Mouse (Mus musculus): Measurements from ENCODE around the gene Col25a1. TPM values are rescaled to one million over a fixed set of nuclear protein-coding genes. Genes with fewer than 3 reads are reported as not detected.
A peak's percentile ranks its signal among the peaks of the same experiment; 100 is the strongest.

Col25a1 gene
- polyA plus RNA-seq, 1 experiment from 2014 or later, result 3.0 TPM

GRCm38 (mm10) chr3:130180181-130180940 lies 49.1 kb downstream of the Col25a1 start:
- Histone ChIP-seq H3K4me3 (ENCODE audit: low read depth, low read length) (peak overlapping the region; percentile 63), H3K4me2 (peak overlapping the region; percentile 100), H3K9me3 (replicated peaks; ENCODE audit: control insufficient read depth, low read length) (no peaks in the 10 kb centered on the region), H3K9ac (ENCODE audit: low read depth, low read length) (peak overlapping the region; percentile 66), H3K36me3 (ENCODE audit: control insufficient read depth, insufficient read depth, low read length) (no peaks in the 10 kb centered on the region), H3K4me1 (ENCODE audit: control insufficient read depth, insufficient read depth, low read length) (no peaks in the 10 kb centered on the region; the same call in 1 of the 2 replicates), H3K27ac (ENCODE audit: low read depth, low read length) (peak overlapping the region; percentile 82), H3K27me3 (ENCODE audit: control insufficient read depth, insufficient read depth, low read length) (peaks cover 5% of the 10 kb centered on the region; the same call in 1 of the 2 replicates)
- under 1% methylated on average over 40 of the region's 40 CpGs for WGBS (ENCODE audit: insufficient replicate concordance)
- ATAC-seq (replicated peaks; ENCODE audit: insufficient number of reproducible peaks, low FRiP score, low TSS enrichment), result peak; percentile 91

- peak; percentile 64 for ATAC-seq (replicated peaks; ENCODE audit: insufficient number of reproducible peaks, low FRiP score, low TSS enrichment)
- Histone ChIP-seq H3K36me3 (ENCODE audit: control insufficient read depth, insufficient read depth, low read length) (no peaks in the 10 kb centered on the region), H3K27ac (ENCODE audit: low read depth, low read length) (no peak overlapping the region), H3K4me3 (ENCODE audit: low read depth, low read length) (peak overlapping the region; percentile 63), H3K27me3 (ENCODE audit: control insufficient read depth, insufficient read depth, low read length) (peaks cover 5% of the 10 kb centered on the region; the same call in 1 of the 2 replicates), H3K4me2 (peak overlapping the region; percentile 100), H3K4me1 (ENCODE audit: control insufficient read depth, insufficient read depth, low read length) (no peaks in the 10 kb centered on the region; the same call in 1 of the 2 replicates), H3K9ac (ENCODE audit: low read depth, low read length) (peak overlapping the region; percentile 66), H3K9me3 (replicated peaks; ENCODE audit: control insufficient read depth, low read length) (no peaks in the 10 kb centered on the region)
- under 1% methylated on average over 40 of the region's 40 CpGs for WGBS (ENCODE audit: insufficient replicate concordance)
Measured at GRCm38 (mm10) chr3:130180964-130181590, 49.8 kb downstream of the Col25a1 start.

DNA sequence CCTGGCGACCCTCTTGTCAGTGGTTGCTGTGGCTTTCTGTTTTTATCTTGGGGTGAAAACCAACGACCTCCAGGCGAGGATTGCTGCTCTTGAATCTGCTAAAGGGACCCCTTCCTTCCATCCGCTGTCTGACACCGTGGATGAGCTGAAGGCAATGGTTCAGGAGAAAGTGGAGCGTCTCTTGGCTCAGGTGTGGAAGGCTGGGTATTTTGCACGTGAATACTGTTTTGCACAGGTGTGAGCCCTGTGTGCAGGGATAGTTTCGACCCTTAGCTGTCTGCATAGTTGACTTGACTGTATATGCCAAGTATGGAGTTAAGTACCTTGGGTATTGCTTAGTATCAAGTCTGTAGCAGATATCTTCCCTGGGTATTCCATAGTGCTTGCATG lies 50.3 kb downstream of the Col25a1 start:
- peak overlapping the region; percentile 66; the same call in 1 of the 2 replicates for H3K9ac ChIP-seq (ENCODE audit: low read depth, low read length)
- peak overlapping the region; percentile 63 for H3K4me3 ChIP-seq (ENCODE audit: low read depth, low read length)
- peak overlapping the region; percentile 100 for H3K4me2 ChIP-seq
- H3K36me3 ChIP-seq (ENCODE audit: control insufficient read depth, insufficient read depth, low read length), result no peaks in the 10 kb centered on the region
- H3K9me3 ChIP-seq (replicated peaks; ENCODE audit: control insufficient read depth, low read length), result no peaks in the 10 kb centered on the region
- H3K27ac ChIP-seq (ENCODE audit: low read depth, low read length), result no peak overlapping the region
- H3K4me1 ChIP-seq (ENCODE audit: control insufficient read depth, insufficient read depth, low read length), result no peaks in the 10 kb centered on the region; the same call in 1 of the 2 replicates
- 16% methylated on average over 8 of the region's 8 CpGs for WGBS (ENCODE audit: insufficient replicate concordance)
- no peak for ATAC-seq (replicated peaks; ENCODE audit: insufficient number of reproducible peaks, low FRiP score, low TSS enrichment)
- H3K27me3 ChIP-seq (ENCODE audit: control insufficient read depth, insufficient read depth, low read length), result peaks cover 5% of the 10 kb centered on the region; the same call in 1 of the 2 replicates

DNA sequence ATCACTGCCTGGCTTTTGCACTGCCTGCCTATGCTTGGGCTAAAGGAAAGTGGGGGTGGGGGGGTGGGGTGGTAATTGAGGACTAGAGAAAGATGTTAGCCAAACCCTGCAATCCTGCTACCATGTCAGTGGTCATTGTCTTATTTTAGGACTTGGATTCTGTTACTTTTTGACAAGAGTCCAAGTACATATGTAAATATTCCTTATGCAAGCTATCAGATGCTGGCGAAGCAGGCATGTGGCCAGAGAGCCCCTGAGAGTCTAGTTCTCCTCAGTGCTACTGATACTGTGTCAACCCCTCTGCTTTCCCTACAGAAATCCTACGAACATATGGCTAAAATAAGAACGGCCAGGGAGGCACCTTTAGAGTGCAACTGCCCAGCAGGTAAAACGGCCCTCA lies 51.1 kb downstream of the Col25a1 start:
- Histone ChIP-seq H3K9ac (ENCODE audit: low read depth, low read length) (no peak overlapping the region), H3K27ac (ENCODE audit: low read depth, low read length) (no peak overlapping the region), H3K9me3 (replicated peaks; ENCODE audit: control insufficient read depth, low read length) (no peaks in the 10 kb centered on the region), H3K4me2 (no peak overlapping the region), H3K4me3 (ENCODE audit: low read depth, low read length) (no peak overlapping the region), H3K36me3 (ENCODE audit: control insufficient read depth, insufficient read depth, low read length) (no peaks in the 10 kb centered on the region), H3K4me1 (ENCODE audit: control insufficient read depth, insufficient read depth, low read length) (no peaks in the 10 kb centered on the region; the same call in 1 of the 2 replicates), H3K27me3 (ENCODE audit: control insufficient read depth, insufficient read depth, low read length) (peaks cover 5% of the 10 kb centered on the region; the same call in 1 of the 2 replicates)
- no peak for ATAC-seq (replicated peaks; ENCODE audit: insufficient number of reproducible peaks, low FRiP score, low TSS enrichment)
- WGBS (ENCODE audit: insufficient replicate concordance), result 65% methylated on average over 4 of the region's 4 CpGs

GRCm38 (mm10) chr3:130185111-130185510 lies 53.8 kb downstream of the Col25a1 start:
- H3K9me3 ChIP-seq (replicated peaks; ENCODE audit: control insufficient read depth, low read length), result no peaks in the 10 kb centered on the region
- peaks cover 5% of the 10 kb centered on the region; the same call in 1 of the 2 replicates for H3K27me3 ChIP-seq (ENCODE audit: control insufficient read depth, insufficient read depth, low read length)
- ATAC-seq (replicated peaks; ENCODE audit: insufficient number of reproducible peaks, low FRiP score, low TSS enrichment), result no peak
- no peak overlapping the region for H3K27ac ChIP-seq (ENCODE audit: low read depth, low read length)
- H3K4me3 ChIP-seq (ENCODE audit: low read depth, low read length), result no peak overlapping the region
- no peak overlapping the region for H3K9ac ChIP-seq (ENCODE audit: low read depth, low read length)
- no peak overlapping the region for H3K4me2 ChIP-seq
- H3K4me1 ChIP-seq (ENCODE audit: control insufficient read depth, insufficient read depth, low read length), result no peaks in the 10 kb centered on the region; the same call in 1 of the 2 replicates
- no peaks in the 10 kb centered on the region for H3K36me3 ChIP-seq (ENCODE audit: control insufficient read depth, insufficient read depth, low read length)
- WGBS (ENCODE audit: insufficient replicate concordance), result 54% methylated on average over 3 of the region's 3 CpGs

DNA sequence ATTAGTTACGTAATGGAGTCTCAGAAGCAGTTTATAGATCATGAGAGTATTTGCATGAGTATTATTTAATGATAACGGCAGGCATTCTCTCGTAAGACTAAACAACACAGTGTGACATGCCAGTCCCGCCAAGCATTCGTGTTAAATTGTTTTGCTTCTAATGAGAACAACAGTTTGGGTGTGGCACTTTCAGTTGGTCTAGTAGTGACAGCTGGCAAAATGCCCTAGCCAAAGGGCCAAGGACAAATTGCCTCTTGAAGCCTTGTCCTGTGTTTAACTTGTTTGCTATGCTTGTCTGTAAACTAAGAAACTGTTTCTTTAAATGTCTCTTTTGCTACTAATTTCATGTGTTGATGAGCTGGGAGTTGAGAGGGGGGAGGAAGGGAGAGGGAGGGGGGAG lies 56.3 kb downstream of the Col25a1 start:
- no peak for ATAC-seq (replicated peaks; ENCODE audit: insufficient number of reproducible peaks, low FRiP score, low TSS enrichment)
- WGBS (ENCODE audit: insufficient replicate concordance), result 79% methylated on average over 5 of the region's 5 CpGs
- H3K27ac ChIP-seq (ENCODE audit: low read depth, low read length), result no peak overlapping the region
- H3K9me3 ChIP-seq (replicated peaks; ENCODE audit: control insufficient read depth, low read length), result no peaks in the 10 kb centered on the region
- no peaks in the 10 kb centered on the region; the same call in 1 of the 2 replicates for H3K4me1 ChIP-seq (ENCODE audit: control insufficient read depth, insufficient read depth, low read length)
- no peak overlapping the region for H3K4me3 ChIP-seq (ENCODE audit: low read depth, low read length)
- H3K4me2 ChIP-seq, result no peak overlapping the region
- H3K9ac ChIP-seq (ENCODE audit: low read depth, low read length), result no peak overlapping the region
- H3K36me3 ChIP-seq (ENCODE audit: control insufficient read depth, insufficient read depth, low read length), result no peaks in the 10 kb centered on the region
- no peaks in the 10 kb centered on the region for H3K27me3 ChIP-seq (ENCODE audit: control insufficient read depth, insufficient read depth, low read length)

DNA sequence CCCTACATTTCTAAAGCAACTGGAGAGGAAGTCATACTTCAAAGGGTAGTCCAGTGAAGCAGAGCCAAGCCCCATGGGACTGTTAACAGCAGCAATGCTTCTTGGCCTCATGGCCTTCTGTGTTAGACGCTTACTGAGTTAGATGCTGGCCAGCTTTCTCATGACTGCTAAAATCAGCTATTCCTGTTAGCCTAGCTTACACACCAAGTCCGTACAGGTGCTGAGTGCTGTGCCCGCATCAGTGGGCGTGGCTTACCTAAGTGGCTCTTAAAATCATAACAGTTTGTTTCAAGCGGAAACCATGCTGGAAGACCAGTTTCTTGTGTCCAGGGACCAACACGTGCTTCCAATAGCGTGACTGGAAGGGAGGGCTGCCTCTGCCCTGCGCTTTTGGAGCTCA lies 62.1 kb downstream of the Col25a1 start:
- Histone ChIP-seq H3K9ac (ENCODE audit: low read depth, low read length) (no peak overlapping the region), H3K4me2 (no peak overlapping the region), H3K27ac (ENCODE audit: low read depth, low read length) (no peak overlapping the region), H3K9me3 (replicated peaks; ENCODE audit: control insufficient read depth, low read length) (no peaks in the 10 kb centered on the region), H3K4me1 (ENCODE audit: control insufficient read depth, insufficient read depth, low read length) (no peaks in the 10 kb centered on the region), H3K27me3 (ENCODE audit: control insufficient read depth, insufficient read depth, low read length) (no peaks in the 10 kb centered on the region), H3K4me3 (ENCODE audit: low read depth, low read length) (no peak overlapping the region), H3K36me3 (ENCODE audit: control insufficient read depth, insufficient read depth, low read length) (no peaks in the 10 kb centered on the region)
- 79% methylated on average over 8 of the region's 8 CpGs for WGBS (ENCODE audit: insufficient replicate concordance)
- no peak for ATAC-seq (replicated peaks; ENCODE audit: insufficient number of reproducible peaks, low FRiP score, low TSS enrichment)

DNA sequence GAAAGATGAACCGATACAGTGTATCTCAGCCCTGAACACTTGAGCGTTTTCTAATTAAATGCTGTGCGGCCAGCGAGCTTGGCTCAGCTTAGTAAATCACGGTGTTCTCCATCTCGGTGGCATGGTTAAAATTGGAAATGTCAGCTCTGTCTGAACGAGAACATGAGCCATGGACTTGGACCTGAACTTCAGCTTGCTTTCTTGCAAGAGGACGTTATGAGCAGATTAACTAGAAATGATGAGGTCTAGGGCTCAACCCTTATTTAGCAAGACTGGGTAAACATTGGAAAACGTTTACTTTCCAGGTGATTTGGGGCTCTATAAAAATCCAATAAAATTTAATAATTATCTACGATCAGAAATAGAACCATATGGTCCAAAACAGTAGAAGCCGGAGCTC lies 83.3 kb downstream of the Col25a1 start:
- Histone ChIP-seq H3K9ac (ENCODE audit: low read depth, low read length) (no peak overlapping the region), H3K27ac (ENCODE audit: low read depth, low read length) (no peak overlapping the region), H3K36me3 (ENCODE audit: control insufficient read depth, insufficient read depth, low read length) (no peaks in the 10 kb centered on the region), H3K4me3 (ENCODE audit: low read depth, low read length) (no peak overlapping the region), H3K4me1 (ENCODE audit: control insufficient read depth, insufficient read depth, low read length) (no peaks in the 10 kb centered on the region), H3K4me2 (no peak overlapping the region), H3K9me3 (replicated peaks; ENCODE audit: control insufficient read depth, low read length) (no peaks in the 10 kb centered on the region), H3K27me3 (ENCODE audit: control insufficient read depth, insufficient read depth, low read length) (no peaks in the 10 kb centered on the region)
- no peak for ATAC-seq (replicated peaks; ENCODE audit: insufficient number of reproducible peaks, low FRiP score, low TSS enrichment)
- WGBS (ENCODE audit: insufficient replicate concordance), result 80% methylated on average over 11 of the region's 11 CpGs
